Comparison of ENCODE assay signal across 8 mouse cellular contexts in genomic region chr2:120478600-120478999, GRCm38 (mm10). TPM values are rescaled to one million over a fixed set of nuclear protein-coding genes. Genes with fewer than 3 reads are reported as not detected.
A peak's percentile ranks its signal among the peaks of the same experiment; 100 is the strongest.
DNase-seq lines count a peak whose midpoint lies in the region; ATAC-seq lines count a peak whose summit lies in the region.

No protein-coding gene starts in this region.

- ATAC-seq in heart, embryonic 12.5 days (ENCODE audit: insufficient number of reproducible peaks, low FRiP score) = no peak
- ATAC-seq in heart, embryonic 16.5 days (replicated peaks; ENCODE audit: extremely low read depth, insufficient read depth, low FRiP score) = peak; percentile 43; the same call in 1 of the 2 replicates
- peak; percentile 92 for ATAC-seq in megakaryocyte, adult 5-6 weeks (ENCODE audit: poor library complexity, severe bottlenecking)

- H3K27ac ChIP-seq in heart, embryonic 12.5 days (ENCODE audit: poor library complexity, severe bottlenecking) = no peak overlapping the region
- no peak overlapping the region for H3K27ac ChIP-seq in heart, embryonic 16.5 days (ENCODE audit: low read length)

- H3K9me3 ChIP-seq in heart, embryonic 12.5 days (replicated peaks) = 0 out of 2 replicates have a peak, but pooled peaks cover 2% of the 10 kb centered on the region
- H3K9me3 ChIP-seq in heart, embryonic 16.5 days (replicated peaks; ENCODE audit: control insufficient read depth, low read length) = no peaks in the 10 kb centered on the region

- H3K4me3 ChIP-seq in heart, embryonic 12.5 days = no peak overlapping the region
- H3K4me3 ChIP-seq in heart, embryonic 16.5 days (ENCODE audit: low read length) = no peak overlapping the region

- peak; percentile 92 for DNase-seq in heart, adult 11 months
- DNase-seq in adrenal gland, adult (ENCODE audit: inconsistent age in 2 of 2, low spot score in 1 of 2) = peak; percentile 70 to 89
- DNase-seq in embryo, embryonic 10.5 days (ENCODE audit: low spot score) = peak; percentile 80
- DNase-seq in layer of hippocampus, postnatal 14 days (ENCODE audit: low spot score in 2 of 2) = peak; percentile 59 to 64
- peak; percentile 47 to 68 for DNase-seq in spleen, postnatal 14 days (ENCODE audit: low spot score in 2 of 2)

- H3K4me2 ChIP-seq in heart, embryonic 12.5 days = no peak overlapping the region
- H3K4me2 ChIP-seq in heart, embryonic 16.5 days (ENCODE audit: low read depth, low read length) = no peak overlapping the region

- H3K27me3 ChIP-seq in heart, embryonic 12.5 days (replicated peaks) = no peaks in the 10 kb centered on the region
- H3K27me3 ChIP-seq in heart, embryonic 16.5 days (ENCODE audit: control insufficient read depth, insufficient read depth, low read length) = no peaks in the 10 kb centered on the region

- WGBS in heart, embryonic 12.5 days = 42% methylated on average over 3 of the region's 3 CpGs
- 35% methylated on average over 3 of the region's 3 CpGs for WGBS in heart, embryonic 16.5 days

- H3K9ac ChIP-seq in heart, embryonic 12.5 days = no peak overlapping the region
- H3K9ac ChIP-seq in heart, embryonic 16.5 days (ENCODE audit: low read length) = no peak overlapping the region

- no peaks in the 10 kb centered on the region for H3K36me3 ChIP-seq in heart, embryonic 12.5 days
- no peaks in the 10 kb centered on the region for H3K36me3 ChIP-seq in heart, embryonic 16.5 days (ENCODE audit: control insufficient read depth, insufficient read depth)

- H3K4me1 ChIP-seq in heart, embryonic 12.5 days (replicated peaks) = peaks cover 18% of the 10 kb centered on the region
- peaks cover 15% of the 10 kb centered on the region for H3K4me1 ChIP-seq in heart, embryonic 16.5 days (ENCODE audit: control insufficient read depth, insufficient read depth, low read length)

RNA-seq across cellular contexts. Expression of gene Capn3, which starts 22.8 kb away (rescaled TPM):
- 3.9 and 6.1 TPM in 2 replicates for polyA plus RNA-seq in heart, embryonic 12.5 days (2016; fragmentation: Nextera tagmentation; extraction: Ambion mirVana)
- polyA plus RNA-seq in heart, embryonic 16.5 days (2015; fragmentation: Nextera tagmentation; extraction: Ambion mirVana) = 4.3 and 5.8 TPM in 2 replicates
- total RNA-seq in layer of hippocampus, postnatal 14 days (2021) = 10 to 100 TPM in 1 of 2 experiments, 1 to 10 TPM in 1; 6.7 to 10.2 TPM
- total RNA-seq in megakaryocyte, adult 5-6 weeks (2015) = 0.41 and 1.2 TPM in 2 replicates
- 0.15 TPM in 1 of 2 replicates, not detected in the other for total RNA-seq in megakaryocyte, adult 5-6 weeks (2017)
